Mouse (Mus musculus) mesoderm, embryonic 11.5 days (tissue): ENCODE results near the gene Pagr1a.
A peak's percentile ranks its signal among the peaks of the same experiment; 100 is the strongest.

ENCODE experiments used
- DNase-seq: peaks from one replicate; pipeline ENCODE4 v3.0.0-alpha.2; 2012; ENCODE audit warnings: low read depth, low spot score

Gene Pagr1a

GRCm38 (mm10) chr7:127016971-127017949 lies at the start of gene Pagr1a:
Gene Pagr1a, minus strand, starts transcription at chr7:127017352.
- peak; percentile 100 for DNase-seq

- no peak for DNase-seq
These were observed 49.2 kb upstream of the Pagr1a start for GRCm38 (mm10) chr7:127066317-127066716.

- no peak for DNase-seq
These were observed 48.4 kb upstream of the Pagr1a start for GRCm38 (mm10) chr7:127065538-127065937.

DNA sequence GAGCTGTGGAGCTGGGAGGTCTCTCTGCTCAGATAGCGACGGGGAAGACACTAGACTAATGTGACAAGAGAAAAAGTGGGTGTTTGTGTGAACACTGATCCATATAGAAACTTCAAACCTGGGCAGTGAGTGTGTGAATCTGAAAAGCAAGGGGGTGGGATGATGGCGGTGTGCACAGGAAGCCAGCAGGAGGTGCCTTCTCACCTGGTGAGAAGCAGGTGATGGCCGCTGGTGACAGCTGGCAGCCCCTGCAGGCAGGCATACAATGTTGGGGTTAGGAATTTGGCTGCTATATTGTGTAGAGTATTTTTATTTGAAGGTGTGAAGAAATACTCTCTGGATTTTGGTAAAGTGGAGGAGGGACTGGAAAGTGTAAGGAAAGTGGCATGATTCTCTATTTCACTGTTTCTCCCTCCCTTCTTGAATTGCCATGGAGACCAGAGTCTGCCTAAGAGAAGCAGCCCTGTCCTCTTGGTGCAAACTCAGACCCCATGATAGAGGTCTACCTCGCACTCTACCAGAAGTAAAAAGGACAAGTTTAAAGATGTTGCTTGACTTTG lies 38.0 kb upstream of the Pagr1a start:
- no peak for DNase-seq

DNA sequence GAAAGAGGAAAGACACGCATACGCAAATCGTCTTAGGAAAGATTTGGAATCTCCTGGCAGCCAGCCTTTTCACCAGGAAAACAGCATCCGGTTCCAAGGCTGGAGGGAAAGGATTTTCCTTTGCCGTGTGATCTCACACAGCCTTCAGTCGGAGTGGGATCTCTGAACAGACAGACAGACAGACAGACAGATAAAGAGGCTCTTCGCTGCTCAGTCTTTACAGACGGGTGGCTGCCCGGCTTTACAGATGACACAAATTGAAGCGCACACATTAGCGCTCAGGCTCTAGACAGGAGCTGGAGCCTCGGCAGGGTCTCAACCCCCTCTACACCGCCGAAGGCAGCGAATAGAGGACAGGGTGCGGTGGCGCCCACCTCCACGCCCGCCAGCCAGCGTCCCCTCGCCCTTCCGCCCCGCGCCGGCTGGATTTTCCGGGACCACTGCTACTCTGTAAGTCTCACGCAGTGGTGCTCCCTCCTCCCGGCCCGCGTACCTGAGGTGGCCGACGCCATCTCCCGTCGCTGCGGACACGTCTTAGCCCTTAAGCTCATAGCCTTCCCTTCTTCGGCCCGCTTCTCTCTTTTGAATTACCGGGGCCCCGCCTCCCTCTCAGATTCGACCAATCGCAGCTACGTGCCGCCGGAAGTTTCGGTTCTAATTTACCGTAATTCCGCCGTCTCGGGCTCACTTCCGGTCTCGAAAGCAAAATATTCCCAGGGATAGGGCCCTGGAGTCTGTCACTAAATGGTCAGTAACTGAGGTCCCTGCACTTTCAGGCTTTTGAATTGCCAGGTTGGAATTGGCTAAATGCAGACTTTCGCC lies 24.9 kb upstream of the Pagr1a start, which contains the start of gene Kif22:
Kif22 (minus strand) TSS at position 621 of the 822 bp plus-strand sequence.
- peak; percentile 90 for DNase-seq

- DNase-seq, result no peak
These were observed 14.1 kb upstream of the Pagr1a start for GRCm38 (mm10) chr7:127031244-127031643.

GRCm38 (mm10) chr7:127030172-127030571 lies 13.0 kb upstream of the Pagr1a start:
- no peak for DNase-seq

GRCm38 (mm10) chr7:127027885-127028284 lies 10.7 kb upstream of the Pagr1a start:
- DNase-seq, result no peak

DNA sequence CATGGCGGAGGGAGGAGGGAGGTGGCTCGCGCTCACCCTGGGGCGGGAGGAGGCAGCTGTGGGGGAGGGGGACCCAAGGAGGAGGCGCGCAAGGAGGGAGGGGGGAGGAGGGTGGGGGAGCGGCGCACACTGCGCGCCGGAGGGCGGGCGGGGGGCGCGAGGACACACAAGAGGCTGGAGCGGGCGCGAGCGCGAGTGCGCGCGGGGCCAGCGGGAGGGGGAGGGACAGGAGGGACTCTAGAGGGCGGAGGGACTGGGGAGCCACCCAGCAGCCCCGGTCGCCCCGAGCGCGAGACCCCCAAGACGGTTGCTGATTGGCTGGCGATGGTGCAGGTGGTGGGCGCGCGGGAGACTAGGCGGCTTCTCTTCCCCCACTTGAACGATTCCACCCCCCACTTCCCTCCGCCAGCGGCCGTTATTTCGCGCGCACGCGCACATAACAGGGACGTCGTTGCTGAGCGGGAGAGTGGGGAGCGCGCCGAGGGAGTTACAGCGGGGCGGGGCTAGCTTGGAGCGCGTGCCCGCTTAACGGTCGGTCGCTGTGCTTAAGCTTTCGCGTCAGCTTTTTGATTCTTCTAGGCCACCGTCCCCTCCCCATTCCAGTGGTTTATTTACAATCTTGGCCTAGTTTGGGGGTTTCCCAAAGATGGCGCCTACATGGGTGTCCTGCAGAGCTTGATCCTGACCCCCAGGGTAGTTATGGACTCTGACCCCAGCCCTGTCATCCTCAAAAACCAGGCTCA lies 10.0 kb upstream of the Pagr1a start, which contains the start of gene Maz:
Maz (minus strand) TSS at position 54 of the 743 bp plus-strand sequence.
- DNase-seq, result peak; percentile 99

GRCm38 (mm10) chr7:127026616-127026983 lies 9.4 kb upstream of the Pagr1a start:
- no peak for DNase-seq

GRCm38 (mm10) chr7:127026161-127026600 lies 9.0 kb upstream of the Pagr1a start:
- peak; percentile 76 for DNase-seq

DNA sequence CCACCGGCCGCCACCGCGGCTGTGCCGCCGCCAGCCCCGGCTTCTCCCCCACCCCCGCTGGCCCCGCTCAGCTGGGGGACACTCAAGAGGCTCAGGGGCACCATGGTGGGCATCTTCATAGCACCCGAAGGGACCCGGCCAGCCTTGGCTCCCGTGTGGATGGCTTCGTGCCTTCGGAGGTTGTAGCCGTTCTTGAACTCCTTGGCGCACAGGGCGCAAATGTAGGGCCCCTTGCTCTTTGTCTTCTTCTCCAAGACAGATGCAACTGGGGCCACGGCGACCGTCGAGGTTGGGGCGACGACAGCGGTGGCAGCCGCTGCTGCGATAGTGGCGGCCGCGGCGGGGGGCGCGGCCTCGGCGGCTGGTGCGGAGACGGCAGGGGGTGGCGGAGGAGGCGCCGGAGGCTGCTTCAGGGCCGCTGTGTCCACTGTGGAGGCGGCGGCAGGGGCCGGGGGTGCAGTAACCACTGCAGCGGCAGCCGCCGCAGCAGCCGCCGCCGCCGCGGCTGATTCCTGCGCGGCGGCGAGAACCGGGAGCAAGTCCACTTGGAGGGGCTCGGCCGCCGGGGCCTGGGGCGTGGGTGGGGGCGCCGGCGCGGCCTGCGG lies 8.5 kb upstream of the Pagr1a start:
- no peak for DNase-seq

GRCm38 (mm10) chr7:127024755-127025555 lies 7.8 kb upstream of the Pagr1a start:
- peak; percentile 78 for DNase-seq

- DNase-seq, result no peak
These were observed 6.9 kb upstream of the Pagr1a start for GRCm38 (mm10) chr7:127023896-127024690.

GRCm38 (mm10) chr7:127023272-127023691 lies 6.1 kb upstream of the Pagr1a start:
- DNase-seq, result no peak

DNA sequence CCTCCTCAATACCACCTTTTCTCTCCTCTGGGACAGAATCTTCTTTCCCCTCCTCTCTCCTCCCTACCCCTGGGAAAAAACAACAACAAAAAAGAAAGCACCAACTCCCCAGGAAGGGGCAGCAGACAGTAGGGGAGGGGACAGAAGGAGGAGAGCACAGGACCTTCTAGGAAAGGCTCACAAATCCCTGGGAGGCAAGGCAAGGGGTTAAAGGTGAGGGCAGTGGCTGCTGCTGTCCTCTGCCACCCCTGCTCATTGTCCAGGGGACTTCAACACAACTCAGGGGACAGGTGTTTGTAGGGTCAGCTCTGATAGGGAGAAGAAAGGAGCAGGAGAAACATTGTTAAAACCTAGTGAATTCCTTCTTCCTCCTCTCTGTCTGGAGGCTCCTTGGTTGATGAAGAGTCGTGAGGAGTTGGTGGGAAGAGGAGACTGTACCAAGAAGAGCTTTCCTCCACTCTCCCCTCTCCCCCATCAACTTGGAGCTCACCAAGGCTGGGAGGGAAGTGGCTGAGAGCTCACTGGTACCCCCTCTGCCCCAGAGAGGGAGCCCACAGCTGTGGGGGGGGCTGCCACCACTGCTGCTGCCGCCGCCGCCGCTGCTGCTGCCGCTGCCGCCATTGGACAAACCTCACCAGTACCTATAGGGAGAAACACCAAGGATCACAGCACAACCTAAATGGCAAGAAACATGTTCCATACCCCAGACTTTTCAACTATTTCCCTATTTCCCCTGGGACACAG lies 5.5 kb upstream of the Pagr1a start:
- DNase-seq, result no peak

- no peak for DNase-seq
These were observed 4.7 kb upstream of the Pagr1a start for GRCm38 (mm10) chr7:127021563-127022527.
